Mouse (Mus musculus) WW6 (cell line): Measurements from ENCODE around the gene Mab21l2.

ENCODE experiments used
- DNase-seq: peaks from one replicate; pipeline ENCODE4 v3.0.0-alpha.2; 2013; ENCODE audit warnings: low read depth, low spot score

Mab21l2 gene

DNA sequence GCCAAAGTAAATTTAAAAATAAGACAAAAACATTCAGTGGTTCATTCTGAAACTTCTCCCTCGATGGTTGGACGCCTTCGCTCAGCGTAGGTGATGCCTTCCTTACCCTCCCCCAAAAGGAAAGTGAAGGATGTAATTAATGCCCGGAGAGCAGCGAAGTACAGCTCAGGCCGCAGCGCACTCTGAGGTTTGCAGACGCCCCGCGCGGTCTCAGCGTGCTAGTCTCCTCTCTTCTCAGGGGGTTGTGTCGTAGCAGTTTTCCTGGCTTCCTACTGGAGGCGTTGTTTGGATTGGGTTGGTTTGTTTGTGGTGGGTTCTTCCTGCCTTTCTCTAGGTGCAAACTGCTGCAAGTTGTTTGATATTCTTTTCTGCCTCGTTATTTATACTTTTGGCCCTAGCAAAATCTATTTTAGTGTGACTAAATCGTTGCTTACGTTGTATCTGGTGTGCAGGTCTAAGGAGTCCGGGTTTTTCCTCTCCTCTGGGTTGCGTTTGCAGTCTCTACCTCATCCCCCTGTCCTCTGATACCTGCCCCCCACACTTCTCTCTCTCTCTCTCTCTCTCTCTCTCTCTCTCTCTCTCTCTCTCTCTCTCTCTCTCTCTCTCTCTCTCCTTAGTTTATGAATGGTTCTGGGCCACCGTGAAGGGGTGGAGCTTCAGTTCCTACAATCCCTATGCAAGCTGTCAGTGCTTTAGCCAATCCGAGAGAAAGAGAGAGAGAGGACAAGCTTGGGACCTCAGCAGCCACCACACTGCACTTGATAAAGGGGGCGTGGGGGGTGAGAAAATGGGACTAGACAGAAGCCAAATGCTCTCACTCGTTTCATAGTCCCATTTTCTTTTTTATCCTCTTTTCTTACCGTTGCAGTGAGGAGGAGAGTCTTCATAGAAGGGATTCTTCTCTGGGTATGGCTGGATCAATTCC, at the start of gene Mab21l2:
Gene Mab21l2 (minus strand): TSS at position 539 of the 925 bp plus-strand sequence.
- DNase-seq = no peak

DNA sequence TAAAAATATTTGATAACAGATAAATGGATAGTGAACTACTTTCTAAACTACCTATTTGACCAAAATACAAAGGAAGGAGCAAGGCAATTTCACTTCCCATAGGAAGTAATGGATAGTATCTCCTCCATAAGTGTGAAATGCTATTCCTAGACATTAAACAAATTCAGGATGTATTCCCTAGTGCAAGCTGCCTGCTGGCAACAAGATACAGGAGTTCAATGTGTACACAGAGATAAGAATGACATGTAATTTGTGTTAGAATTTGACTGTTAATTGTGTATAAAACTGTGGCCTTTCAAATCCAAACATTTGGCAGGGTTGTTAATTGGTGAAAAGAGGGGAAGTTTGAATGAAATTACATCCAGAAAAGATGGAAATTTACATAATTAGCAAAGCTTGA, 26.9 kb upstream of the Mab21l2 start:
- DNase-seq = no peak

DNA sequence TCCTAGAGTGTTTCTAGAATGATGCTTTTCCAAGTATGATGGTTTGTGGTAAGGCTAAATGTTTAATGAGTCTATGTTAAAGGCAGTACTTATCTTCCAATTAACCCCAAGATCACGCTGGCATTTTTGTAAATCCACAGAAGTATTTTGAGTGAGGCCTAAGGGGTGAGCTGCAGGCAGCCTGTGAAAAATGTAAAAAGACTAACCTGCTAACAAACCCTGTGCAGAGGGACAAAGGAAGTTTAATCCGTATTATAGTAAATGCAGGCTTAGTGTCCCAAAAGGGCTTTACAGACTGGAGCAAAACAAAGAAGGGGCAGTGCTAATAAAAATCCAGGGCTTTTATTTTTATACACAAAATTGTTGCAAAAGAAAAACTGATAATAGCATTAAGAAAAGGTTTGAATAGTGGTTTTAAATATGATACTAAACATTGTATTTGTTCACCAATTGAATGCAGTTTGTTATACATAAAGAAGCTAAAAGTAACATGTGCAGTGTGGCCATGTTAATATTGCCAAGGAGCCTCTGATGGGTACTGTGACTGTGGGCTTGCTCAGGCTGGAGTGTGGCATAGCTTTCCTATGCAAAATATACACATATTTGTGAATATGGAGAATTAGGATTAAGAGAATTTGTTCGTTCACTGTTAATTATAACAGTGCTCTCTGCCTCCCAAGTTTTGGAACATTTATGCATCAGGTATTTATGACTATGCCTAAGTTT, 24.3 kb upstream of the Mab21l2 start:
- no peak for DNase-seq

DNA sequence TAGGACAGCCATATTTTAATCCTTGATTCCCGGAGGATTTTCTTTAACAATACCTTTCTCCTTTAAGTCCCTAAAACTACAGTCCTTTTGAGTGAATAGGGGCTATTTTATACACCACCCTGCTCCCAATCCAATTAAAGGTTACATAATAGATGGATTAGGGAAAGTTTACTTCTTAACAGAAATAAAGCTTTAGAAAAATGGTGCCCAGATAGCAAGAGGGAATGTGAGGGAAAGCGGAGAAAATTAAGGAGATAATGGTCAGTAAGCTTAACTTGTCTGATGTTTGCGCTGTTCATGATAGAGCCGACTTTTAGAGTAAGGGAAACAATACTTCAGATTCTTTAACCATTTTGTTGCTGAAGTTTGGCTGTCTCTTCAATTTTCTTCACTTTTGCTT, 23.1 kb upstream of the Mab21l2 start:
- no peak for DNase-seq

DNA sequence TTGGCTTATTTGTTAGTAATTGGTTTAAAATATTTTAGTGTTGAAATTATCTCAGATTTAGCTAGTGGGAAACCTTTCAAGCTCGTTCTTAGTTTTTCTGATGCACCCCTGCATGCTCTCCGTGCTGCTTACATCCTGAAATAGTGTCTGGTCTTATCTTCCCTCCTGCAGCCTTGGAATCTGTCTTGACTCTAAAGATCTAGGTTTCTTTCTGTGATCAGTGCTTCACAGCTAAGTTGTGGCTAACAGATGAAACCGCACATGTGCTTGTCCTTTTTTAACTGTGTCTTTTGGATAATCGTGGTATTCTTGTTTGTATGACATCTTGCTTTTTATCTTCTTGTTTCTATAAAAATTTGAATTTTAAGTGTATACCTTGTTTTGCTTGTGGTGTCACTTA, 18.9 kb upstream of the Mab21l2 start:
- DNase-seq = no peak

DNA sequence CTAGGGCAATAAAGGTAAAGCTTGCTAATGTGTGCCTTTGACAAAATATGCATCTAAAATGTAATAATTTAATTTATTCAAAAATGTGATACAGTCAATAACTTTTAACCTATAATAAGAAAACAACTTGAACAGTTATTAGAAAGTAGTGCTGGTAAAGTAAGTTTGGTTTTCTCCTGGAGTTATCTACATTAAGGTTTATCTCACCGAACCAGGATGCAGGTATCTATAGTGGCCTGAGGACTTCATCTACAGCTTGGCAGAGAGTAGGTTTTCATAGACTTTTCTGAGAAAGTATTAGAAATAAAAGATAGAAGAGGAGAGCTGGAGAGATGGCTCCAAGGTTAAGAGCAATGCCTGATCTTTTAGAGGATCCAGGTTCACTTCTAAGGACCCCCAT, 13.0 kb upstream of the Mab21l2 start:
- no peak for DNase-seq

DNA sequence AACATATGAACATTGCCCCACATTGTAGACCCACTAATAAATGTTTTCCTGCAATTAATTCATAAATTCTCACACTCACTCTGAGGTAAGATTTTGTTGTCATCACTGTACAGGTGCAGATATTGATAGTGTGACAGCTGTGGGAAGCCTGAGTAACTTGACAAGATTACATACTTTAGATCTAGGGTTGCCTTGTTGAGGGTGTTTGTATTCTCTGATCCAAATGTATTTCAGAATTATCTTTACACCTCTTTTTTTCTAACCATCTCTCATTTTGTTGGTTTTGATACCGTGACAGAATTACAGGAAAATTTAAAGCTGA, 12.6 kb upstream of the Mab21l2 start:
- no peak for DNase-seq

DNA sequence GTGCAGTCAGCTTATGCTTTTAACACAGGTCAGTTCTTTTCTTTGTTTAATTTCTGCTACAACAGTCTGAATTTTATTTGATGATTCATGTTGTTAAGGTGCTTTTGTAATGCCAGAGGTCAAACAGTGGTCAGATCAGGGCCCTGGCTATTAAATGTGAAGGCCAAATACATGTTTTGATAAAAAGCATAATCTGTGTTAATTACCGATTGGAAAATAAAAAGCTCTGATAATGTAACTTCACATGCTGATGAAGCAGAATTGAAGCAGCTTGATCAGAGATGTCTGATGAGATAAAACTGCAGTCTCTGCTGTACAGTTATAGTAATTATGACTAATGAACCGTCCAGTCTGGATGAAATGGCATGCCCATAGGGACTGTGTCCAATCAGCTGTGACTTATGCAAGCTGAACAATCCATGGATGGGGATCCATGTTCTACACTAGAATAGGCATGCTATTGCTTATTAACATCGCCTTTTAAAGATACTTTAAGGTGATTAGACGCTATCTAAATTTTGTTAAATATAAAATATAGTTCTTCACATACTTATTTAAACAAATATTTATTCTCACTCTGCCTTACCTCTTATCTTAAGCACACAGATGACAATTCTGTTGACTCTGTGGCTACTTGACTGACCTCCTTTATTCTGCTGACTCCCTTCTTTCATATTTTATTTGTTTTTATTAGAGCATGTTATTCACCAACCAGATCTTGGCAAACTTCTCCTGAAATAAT, 12.0 kb upstream of the Mab21l2 start:
- no peak for DNase-seq

DNA sequence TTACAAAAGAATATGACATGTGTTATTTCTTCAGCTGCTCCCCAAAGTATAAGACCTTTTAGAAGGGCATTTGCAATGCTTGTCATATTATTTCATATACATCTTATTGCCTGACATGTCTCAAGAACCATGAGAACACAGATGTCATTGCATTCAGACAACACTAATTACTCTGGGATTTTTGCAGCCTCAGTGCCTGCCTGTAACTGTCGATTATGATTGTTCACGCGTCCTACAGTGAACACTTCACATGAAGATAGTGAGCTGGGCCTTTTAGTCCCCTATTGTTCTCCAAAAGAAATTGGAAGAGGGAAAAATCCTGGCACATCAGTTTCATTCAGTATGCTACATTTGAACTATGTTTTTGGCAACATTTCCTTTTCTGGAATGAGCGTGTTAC, 11.2 kb upstream of the Mab21l2 start:
- no peak for DNase-seq

DNA sequence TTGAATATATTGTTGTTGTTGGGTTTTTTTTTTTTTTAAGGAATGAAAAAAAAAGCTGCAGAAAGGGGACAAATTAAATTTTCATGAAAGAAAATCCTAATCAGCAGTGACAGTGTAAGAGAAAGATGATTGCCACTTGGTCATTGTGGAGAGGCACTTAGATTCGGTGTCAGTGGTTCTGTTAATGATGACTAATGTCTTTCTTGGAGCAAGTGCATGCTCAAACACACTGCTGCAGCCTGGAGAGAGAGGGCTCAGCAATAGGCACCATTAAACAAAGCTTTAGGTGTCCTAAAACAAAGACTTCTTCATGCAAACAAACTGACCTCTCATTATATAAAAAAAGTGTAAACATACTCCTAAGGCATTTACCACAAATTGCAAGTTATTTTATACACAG, 10.5 kb upstream of the Mab21l2 start:
- DNase-seq = no peak

DNA sequence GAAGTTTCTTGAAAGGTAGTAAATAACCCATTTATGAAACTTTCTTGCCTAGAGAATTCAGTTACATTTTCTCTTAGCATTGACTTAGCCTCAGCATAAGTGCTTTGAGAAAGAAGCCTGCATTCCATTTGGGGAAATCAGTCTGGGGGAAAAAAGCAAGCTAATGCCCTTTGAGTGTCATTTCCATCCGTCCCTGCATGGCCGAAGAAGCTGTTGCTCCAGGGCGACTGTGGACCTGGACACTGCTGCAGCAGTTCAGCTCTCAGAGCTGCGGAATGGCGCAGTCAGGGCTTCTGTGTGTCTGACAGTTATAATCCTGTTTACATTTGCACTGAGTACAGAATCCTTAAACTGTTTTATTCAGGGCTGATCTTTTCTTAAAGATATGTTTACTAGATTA, 3.7 kb upstream of the Mab21l2 start:
- DNase-seq = no peak

DNA sequence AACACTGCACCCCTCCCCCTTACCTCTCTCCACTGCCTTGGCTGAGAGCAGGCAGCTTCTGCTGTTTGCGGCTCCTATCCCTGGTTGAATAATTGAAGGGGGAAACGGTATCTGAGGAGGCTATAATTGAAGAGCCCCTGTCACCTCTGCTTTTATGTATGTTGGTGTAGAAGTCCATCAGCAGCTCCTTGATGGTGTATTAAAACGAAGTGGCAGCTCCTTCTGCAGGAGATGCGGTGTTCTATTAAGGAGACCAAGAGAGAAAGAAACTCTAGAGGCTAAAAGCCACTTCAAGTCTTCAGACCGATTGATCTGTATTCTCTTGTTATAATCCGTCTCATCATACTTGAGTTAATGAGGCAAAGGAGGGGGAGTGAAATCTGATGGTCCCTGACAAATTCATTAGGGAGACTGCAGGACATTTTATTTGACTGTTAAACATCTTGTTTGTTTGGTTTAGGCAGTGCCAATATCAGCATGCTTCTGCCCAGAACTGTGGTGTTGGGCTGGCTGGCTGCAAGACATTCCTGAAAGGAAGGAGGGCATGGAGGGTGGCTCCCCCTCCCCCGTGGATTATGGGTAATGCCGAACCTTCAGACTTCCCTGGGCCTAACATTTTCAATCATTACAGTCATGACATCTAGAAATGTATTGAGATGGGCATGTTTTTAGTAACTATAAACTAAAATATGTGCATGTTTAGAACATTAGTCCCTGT, 2.7 kb upstream of the Mab21l2 start:
- no peak for DNase-seq

DNA sequence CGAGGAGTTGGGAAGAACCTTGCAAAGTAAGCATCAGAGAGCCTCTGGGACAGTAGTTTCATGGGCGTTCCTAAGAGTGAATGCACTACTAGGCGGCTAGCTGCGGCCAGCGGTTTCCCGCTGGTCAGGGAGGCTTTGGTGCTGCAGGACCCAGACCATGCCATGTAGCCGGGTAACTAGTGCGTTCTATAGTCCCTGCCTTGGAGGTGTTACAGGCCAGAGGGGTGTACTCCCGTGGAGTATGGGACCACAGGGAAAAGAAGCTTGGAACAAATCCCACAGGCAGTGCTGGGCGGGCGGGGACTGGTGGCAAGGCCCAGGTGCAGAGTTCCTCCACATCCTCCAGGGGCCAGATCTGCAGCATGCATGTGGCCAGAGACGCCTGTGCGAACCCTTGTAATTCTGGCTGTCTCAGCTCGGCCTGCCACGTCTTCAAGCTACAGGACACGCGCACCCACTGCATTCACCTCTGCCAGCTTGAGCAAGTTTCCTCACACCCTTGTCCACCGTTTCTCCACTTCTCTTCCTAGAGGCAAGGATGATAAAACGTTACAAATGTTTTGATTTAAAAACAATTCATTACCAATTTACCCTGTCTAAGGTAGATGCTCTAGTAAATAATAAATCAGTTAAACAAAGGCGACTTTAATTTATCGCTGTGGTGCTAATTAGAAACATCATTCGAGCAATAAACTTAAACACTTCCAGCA, 2.0 kb upstream of the Mab21l2 start:
- DNase-seq = no peak

DNA sequence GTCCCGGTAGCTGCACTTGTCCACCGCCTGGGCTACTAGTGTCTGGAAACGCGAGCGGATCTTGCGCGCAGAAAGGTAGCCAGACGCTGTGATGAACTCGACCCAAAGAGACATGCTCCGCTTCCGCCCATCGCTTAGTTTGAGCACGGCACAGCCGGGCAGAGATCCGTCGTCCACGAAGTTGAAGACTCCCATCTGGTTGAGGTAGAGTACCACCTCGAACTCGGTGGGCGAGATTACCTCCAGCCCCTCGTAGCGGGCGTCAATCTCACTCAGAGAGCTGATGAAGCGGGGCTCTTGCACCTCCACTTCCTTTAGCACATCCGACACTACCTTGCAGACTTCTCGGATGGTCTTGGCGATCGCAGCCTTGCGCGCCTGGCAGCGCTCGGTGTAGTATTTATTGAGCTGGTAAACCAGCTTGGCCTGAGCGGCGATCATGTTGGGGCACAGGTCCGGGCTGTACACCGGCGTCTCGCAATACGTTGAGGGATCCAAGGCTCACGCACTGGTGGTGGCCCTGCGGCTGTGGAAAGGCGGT, 1.1 kb downstream of the Mab21l2 start:
- no peak for DNase-seq

DNA sequence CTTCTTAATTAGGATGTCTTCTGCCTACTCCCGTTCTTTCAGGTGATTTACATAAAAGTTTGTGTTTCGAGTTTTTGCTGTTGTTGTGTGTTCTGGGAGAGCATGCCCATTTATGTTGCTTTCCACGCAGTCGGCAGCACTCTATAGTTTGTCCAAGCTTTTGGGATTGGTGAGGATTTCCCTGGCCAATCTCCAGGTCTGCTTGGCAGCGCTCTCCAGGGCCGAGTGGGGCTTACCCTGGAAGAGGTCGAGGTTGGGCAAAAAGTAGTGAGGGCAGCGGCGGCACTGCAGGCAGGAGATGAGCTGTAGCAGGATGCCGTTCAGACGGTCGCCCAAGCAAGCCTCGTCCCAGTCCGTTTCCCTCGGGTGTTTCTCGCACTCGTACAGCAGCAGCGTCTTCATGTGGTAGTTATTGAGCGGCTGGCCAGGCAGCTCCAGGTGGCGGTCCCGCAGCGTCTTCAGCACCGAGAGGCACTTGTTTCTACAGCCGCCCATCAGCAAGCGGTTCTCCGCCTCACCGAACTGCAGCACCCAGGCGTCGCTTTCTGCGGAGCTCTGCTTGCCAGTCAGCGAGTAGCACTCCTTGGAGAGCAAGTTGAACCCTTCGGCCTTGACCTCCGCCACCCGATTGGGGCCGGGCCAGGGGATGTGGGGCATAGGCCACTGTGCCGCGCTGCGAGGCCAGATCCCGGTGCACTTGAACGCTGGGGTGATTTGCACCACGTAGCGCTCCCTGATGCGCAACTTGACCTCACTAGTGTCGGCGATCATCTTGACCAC, 1.8 kb downstream of the Mab21l2 start:
- peak; percentile 38 for DNase-seq

DNA sequence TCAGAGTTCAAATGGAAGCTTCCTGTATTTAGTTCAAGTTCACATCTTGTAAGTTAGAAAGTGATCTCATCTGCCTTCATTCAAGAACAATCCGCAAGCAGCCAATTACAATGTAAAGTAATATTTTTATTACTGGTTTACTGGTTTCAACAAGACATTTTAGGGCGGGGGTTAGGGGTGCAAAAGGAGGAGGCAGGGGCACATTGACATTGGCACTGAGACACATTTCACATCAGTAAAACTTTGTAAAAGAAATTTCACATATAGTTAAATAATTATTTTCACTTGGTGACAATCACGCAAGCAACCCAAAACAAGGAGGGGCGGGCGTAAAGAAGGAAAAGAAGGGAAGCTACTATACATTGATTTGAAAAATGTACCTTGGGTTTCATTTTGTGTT, 2.5 kb downstream of the Mab21l2 start:
- DNase-seq = no peak

DNA sequence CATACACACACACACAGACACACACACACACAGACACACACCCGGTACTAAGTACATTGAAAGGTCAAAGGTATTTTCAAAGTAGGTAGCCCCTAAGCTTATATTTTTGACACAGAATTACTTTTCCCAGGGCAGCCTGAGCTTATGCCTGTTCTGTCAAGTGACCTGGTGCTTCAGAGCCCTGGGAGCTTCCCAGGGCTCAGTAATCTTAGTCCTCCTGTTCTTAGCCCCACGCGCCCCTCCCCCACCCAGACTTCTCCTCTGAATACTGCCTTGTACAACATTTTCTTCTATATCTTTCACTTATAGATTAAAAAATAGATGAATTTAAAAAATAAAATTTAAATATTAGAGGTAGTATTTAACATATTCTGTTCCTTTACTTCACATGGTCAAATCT, 3.6 kb downstream of the Mab21l2 start:
- no peak for DNase-seq

DNA sequence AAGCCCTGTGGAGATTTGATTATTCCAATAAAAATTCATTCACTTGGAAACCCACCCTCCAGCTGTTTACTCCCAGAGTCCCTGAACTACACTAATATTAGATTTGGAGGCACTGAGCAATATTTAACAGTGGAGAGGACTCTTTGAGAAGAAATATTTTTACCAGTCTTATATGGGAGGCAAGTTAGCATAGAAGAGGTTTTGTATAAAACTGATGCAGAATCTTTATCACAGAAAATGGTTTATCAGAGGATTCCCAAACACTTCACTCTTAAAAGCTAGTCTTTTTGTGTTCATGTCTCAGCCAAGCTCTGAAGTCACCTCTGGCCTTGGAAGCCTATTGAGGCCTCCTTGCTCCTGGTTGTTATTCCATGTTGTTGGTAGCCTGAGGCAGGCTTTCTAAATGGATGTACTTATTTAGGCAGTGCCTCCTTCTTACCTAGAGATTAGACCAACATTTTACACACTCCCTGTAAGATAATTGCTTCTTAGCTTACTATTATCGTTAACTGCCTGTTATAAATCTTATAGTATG, 6.5 kb downstream of the Mab21l2 start:
- DNase-seq = no peak

DNA sequence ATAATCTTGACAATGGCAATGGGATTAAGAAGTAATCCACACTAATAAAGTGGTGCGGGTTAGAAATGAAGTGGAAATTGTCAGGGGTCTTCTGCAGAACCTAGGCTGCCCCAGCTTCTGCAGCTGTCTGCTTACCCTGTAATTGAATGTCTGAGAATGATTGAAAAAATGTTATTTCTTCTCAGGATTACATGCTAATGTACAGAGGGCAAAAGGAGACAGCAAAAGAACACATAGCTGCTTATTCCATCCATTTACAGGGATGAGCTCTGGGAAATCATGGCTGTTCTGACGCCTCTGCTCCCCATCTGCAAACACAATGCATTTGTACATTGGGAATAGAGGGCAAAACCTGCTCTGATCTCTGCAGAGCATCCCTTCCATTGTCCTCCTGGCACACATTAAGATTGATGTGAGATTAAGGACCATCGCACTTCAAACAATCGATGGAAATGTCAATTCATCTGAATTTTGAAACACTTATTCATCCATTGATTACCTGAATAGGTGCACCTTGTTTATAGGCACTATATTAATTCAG, 7.3 kb downstream of the Mab21l2 start:
- no peak for DNase-seq
